Comparison of ENCODE assay signal across 8 mouse cellular contexts in the genomic region with DNA sequence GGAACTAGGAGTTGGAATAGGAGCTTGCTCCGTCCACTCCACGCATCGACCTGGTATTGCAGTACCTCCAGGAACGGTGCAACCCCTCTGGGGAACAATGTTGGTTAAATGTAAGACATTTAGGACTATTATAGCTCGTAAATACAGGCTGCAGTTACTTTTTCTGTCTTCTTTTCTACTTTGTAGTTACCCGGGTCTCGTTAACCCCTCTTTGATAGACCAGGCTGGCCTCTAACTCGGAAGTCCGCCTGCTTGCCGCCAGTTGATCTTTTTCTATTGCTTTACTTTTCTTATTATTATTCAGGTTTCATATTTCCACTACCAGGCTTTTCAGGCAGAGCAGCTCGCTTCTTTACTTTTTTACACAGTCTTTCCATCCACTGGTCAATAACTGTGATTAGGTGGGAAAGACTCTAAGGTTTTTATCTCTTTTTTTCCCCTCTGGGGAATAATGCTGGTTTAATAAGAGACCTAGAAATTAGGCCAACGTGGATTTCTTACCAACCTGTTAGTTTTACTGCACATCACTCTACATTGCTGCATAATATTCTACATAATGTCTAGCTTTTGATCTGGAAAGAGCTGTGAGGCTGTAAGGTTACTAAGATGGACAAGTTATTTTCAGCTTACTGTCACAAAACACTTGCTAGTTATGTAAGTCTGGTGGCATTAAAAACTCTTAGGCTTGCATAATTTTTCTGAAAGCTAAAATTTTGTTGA. TPM values are rescaled to one million over a fixed set of nuclear protein-coding genes. Genes with fewer than 3 reads are reported as not detected.
DNase-seq lines count a peak whose midpoint lies in the region; ATAC-seq lines count a peak whose summit lies in the region.

No protein-coding gene starts in this region.

- H3K36me3 ChIP-seq in hindbrain, embryonic 10.5 days: no peaks in the 10 kb centered on the region
- no peaks in the 10 kb centered on the region for H3K36me3 ChIP-seq in stomach, embryonic 14.5 days (ENCODE audit: control insufficient read depth, insufficient read depth, low read length)

- peak overlapping the region; percentile 59; the same call in 1 of the 2 replicates for H3K4me3 ChIP-seq in hindbrain, embryonic 10.5 days
- no peak overlapping the region; the same call in 1 of the 2 replicates for H3K4me3 ChIP-seq in stomach, embryonic 14.5 days (ENCODE audit: low read depth, low read length)

- H3K4me1 ChIP-seq in hindbrain, embryonic 10.5 days (replicated peaks): 0 out of 2 replicates have a peak, but pooled peaks cover 2% of the 10 kb centered on the region
- no peaks in the 10 kb centered on the region for H3K4me1 ChIP-seq in stomach, embryonic 14.5 days (ENCODE audit: control insufficient read depth, insufficient read depth, low read length)

- no peak overlapping the region for H3K4me2 ChIP-seq in stomach, embryonic 14.5 days (replicated peaks; ENCODE audit: low read depth, low read length)

- ATAC-seq in frontal cortex, adult (ENCODE audit: low TSS enrichment): peak; percentile 71
- peak; percentile 86 for ATAC-seq in stomach, embryonic 14.5 days (ENCODE audit: insufficient number of reproducible peaks, insufficient read depth, low FRiP score, low read depth)

- H3K9me3 ChIP-seq in hindbrain, embryonic 10.5 days: no peaks in the 10 kb centered on the region
- H3K9me3 ChIP-seq in stomach, embryonic 14.5 days (ENCODE audit: control insufficient read depth, low read depth, low read length): no peaks in the 10 kb centered on the region

- under 1% methylated on average over 12 of the region's 12 CpGs for WGBS in hindbrain, embryonic 10.5 days
- WGBS in stomach, embryonic 14.5 days: 1% methylated on average over 12 of the region's 12 CpGs

- H3K27me3 ChIP-seq in hindbrain, embryonic 10.5 days (ENCODE audit: insufficient read depth, poor library complexity, severe bottlenecking): no peaks in the 10 kb centered on the region
- no peaks in the 10 kb centered on the region for H3K27me3 ChIP-seq in stomach, embryonic 14.5 days (ENCODE audit: control insufficient read depth, insufficient read depth, low read length)

- no peak for DNase-seq in frontal cortex, postnatal 25 days (ENCODE audit: low spot score in 2 of 2)
- DNase-seq in 3T3-L1 (ENCODE audit: low read depth, low spot score): peak; percentile 98
- DNase-seq in c-Kit-positive CD71-positive TER-119-positive erythroid progenitor cells, embryonic 14.5 days (ENCODE audit: low spot score): peak; percentile 70
- DNase-seq in hindbrain, embryonic 10.5 days (ENCODE audit: low spot score): peak; percentile 73
- peak; percentile 26 for DNase-seq in lung, postnatal 10 days
- no peak for DNase-seq in adrenal gland, adult 18-20 months (ENCODE audit: low spot score in 2 of 2)

- H3K27ac ChIP-seq in hindbrain, embryonic 10.5 days: no peak overlapping the region
- H3K27ac ChIP-seq in stomach, embryonic 14.5 days (ENCODE audit: low read length): peak overlapping the region; percentile 98; the same call in 1 of the 2 replicates

- no peak overlapping the region for H3K9ac ChIP-seq in stomach, embryonic 14.5 days (replicated peaks; ENCODE audit: low read depth, low read length)

RNA-seq across cellular contexts. Expression of a gene that starts 32.4 kb away (rescaled TPM):
- polyA plus RNA-seq in hindbrain, embryonic 10.5 days (2016; fragmentation: Nextera tagmentation; extraction: Ambion mirVana): 12.3 and 27.2 TPM in 2 replicates
- 9.2 and 9.7 TPM in 2 replicates for polyA plus RNA-seq in stomach, embryonic 14.5 days (2014; fragmentation: Nextera tagmentation; extraction: Ambion mirVana)
- 1 to 10 TPM; 2.2 to 2.3 TPM for total RNA-seq in adrenal gland, adult 18-20 months (2021)

RNA-seq across cellular contexts. Expression of a gene that starts 39.6 kb away (rescaled TPM):
- 21.2 and 22.8 TPM in 2 replicates for polyA plus RNA-seq in hindbrain, embryonic 10.5 days (2016; fragmentation: Nextera tagmentation; extraction: Ambion mirVana)
- polyA plus RNA-seq in stomach, embryonic 14.5 days (2014; fragmentation: Nextera tagmentation; extraction: Ambion mirVana): 35.0 and 35.7 TPM in 2 replicates
- total RNA-seq in adrenal gland, adult 18-20 months (2021): 10 to 100 TPM; 26.5 to 30.5 TPM

RNA-seq across cellular contexts. Expression of a gene that starts 39.7 kb away (rescaled TPM):
- 9.3 and 17.4 TPM in 2 replicates for polyA plus RNA-seq in hindbrain, embryonic 10.5 days (2016; fragmentation: Nextera tagmentation; extraction: Ambion mirVana)
- 2.6 and 3.7 TPM in 2 replicates for polyA plus RNA-seq in stomach, embryonic 14.5 days (2014; fragmentation: Nextera tagmentation; extraction: Ambion mirVana)
- total RNA-seq in adrenal gland, adult 18-20 months (2021): under 1 TPM; 0.33 to 0.48 TPM

Comparison
In these comparisons a context has a peak if more than half of its experiments do, and no peak if none do; other contexts are left out.
1. DNase-seq: peak in 3T3-L1 (single experiment), c-Kit-positive CD71-positive TER-119-positive erythroid progenitor cells, embryonic 14.5 days (single experiment), hindbrain, embryonic 10.5 days (single experiment) and lung, postnatal 10 days (single experiment); none in frontal cortex, postnatal 25 days (0 of 2) and adrenal gland, adult 18-20 months (0 of 2).